Mouse (Mus musculus): ENCODE results near the gene Onecut1.

- TF ChIP-seq POLR2A (IDR thresholded peaks at IDR 0.05; ENCODE audit: control insufficient read depth, low read depth, low read length) (no peak), CTCF (IDR thresholded peaks at IDR 0.05; ENCODE audit: control insufficient read depth, insufficient read depth, insufficient replicate concordance, low read depth, low read length) (no peak)
These were observed 47.5 kb downstream of the Onecut1 start for GRCm38 (mm10) chr9:74909245-74909644.

Data from testis, adult 2 months (tissue).